ENCODE assay signal across 9 mouse cellular contexts in the genomic region with DNA sequence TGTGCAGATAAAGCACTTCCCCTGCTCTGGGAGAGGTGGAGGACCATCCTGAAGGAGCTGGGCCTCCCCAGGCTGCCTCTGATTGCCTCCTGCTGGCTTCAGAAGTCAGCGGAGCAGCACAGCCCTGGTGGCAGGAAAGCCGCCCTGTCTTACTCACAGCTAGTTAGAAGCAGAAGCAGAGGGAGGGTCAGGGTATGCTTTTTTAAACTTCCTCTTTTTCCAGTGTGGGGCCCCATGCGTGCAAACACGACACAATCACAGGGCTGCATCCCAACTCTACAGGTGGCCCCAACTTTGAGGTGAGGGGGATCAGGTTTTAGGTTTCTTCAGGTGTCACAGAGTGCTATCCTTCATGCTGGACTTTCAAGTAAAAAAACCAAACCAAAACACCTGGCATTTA. TPM values are rescaled to one million over a fixed set of nuclear protein-coding genes. Genes with fewer than 3 reads are reported as not detected.
DNase-seq lines count a peak whose midpoint lies in the region; ATAC-seq lines count a peak whose summit lies in the region.
"Had no signal": no experiment of that assay in that cellular context is flagged by ENCODE, and none has a peak within 500 bp of the region (broad histone marks: within the 10 kb centered on the region; RNA-seq: fewer than 3 reads in every experiment).

No protein-coding gene starts in this region.

- 36% methylated on average over 4 of the region's 4 CpGs for WGBS in heart, embryonic 11.5 days (ENCODE audit: insufficient replicate concordance)
- 21% methylated on average over 4 of the region's 4 CpGs for WGBS in limb, embryonic 13.5 days

- H3K4me3 ChIP-seq in heart, embryonic 11.5 days (ENCODE audit: low read depth, low read length), result no peak overlapping the region
- no peak overlapping the region for H3K4me3 ChIP-seq in limb, embryonic 13.5 days

- H3K27ac ChIP-seq in heart, embryonic 11.5 days (ENCODE audit: low read depth, low read length), result no peak overlapping the region; the same call in 1 of the 2 replicates
- peak overlapping the region; percentile 28; the same call in 1 of the 2 replicates for H3K27ac ChIP-seq in limb, embryonic 13.5 days

- H3K36me3 ChIP-seq in heart, embryonic 11.5 days (ENCODE audit: control insufficient read depth, insufficient read depth, low read length), result no peaks in the 10 kb centered on the region
- H3K36me3 ChIP-seq in limb, embryonic 13.5 days, result no peaks in the 10 kb centered on the region

- H3K9ac ChIP-seq in heart, embryonic 11.5 days (ENCODE audit: low read depth, low read length), result peak overlapping the region; percentile 44; the same call in 1 of the 2 replicates
- no peak overlapping the region for H3K9ac ChIP-seq in limb, embryonic 13.5 days

- intact Hi-C loops in left cerebral cortex, postnatal 36 days (cut with DNase I), result no loop called here

- peak; percentile 57 to 64 for DNase-seq in spleen, adult 18-20 months
- no peak for DNase-seq in spleen, adult 12 weeks (ENCODE audit: low spot score)
- DNase-seq in naive thymus-derived CD4-positive, alpha-beta T cell, adult 2 months (ENCODE audit: low read depth), result peak; percentile 59
- no peak for DNase-seq in layer of hippocampus, adult 18-20 months (ENCODE audit: low spot score in 2 of 2)
- DNase-seq in left cerebral cortex, postnatal 36 days (ENCODE audit: low spot score in 2 of 2), result no peak
- DNase-seq in right cerebral cortex, postnatal 4 days, result no peak

- peaks cover 62% of the 10 kb centered on the region for H3K4me1 ChIP-seq in heart, embryonic 11.5 days (ENCODE audit: control insufficient read depth, insufficient read depth, low read length)
- peaks cover 63% of the 10 kb centered on the region for H3K4me1 ChIP-seq in limb, embryonic 13.5 days

- no peaks in the 10 kb centered on the region for H3K27me3 ChIP-seq in heart, embryonic 11.5 days (ENCODE audit: control insufficient read depth, insufficient read depth, low read length)
- H3K27me3 ChIP-seq in limb, embryonic 13.5 days, result no peaks in the 10 kb centered on the region

- H3K4me2 ChIP-seq in heart, embryonic 11.5 days, result no peak overlapping the region
- no peak overlapping the region for H3K4me2 ChIP-seq in limb, embryonic 13.5 days (replicated peaks)

- H3K9me3 ChIP-seq in heart, embryonic 11.5 days (replicated peaks; ENCODE audit: control insufficient read depth, low read length), result no peaks in the 10 kb centered on the region
- H3K9me3 ChIP-seq in limb, embryonic 13.5 days, result no peaks in the 10 kb centered on the region

- no peak for ATAC-seq in heart, embryonic 11.5 days (replicated peaks; ENCODE audit: insufficient number of reproducible peaks, low FRiP score, low TSS enrichment)
- no peak for ATAC-seq in limb, embryonic 13.5 days (ENCODE audit: low FRiP score, low read depth)

RNA-seq across cellular contexts. Expression of a gene that starts 5.7 kb away (rescaled TPM):
- polyA plus RNA-seq in heart, embryonic 11.5 days (2014; fragmentation: Nextera tagmentation; extraction: Ambion mirVana), result not detected in 2 replicates
- polyA plus RNA-seq in limb, embryonic 13.5 days (2015; fragmentation: Nextera tagmentation; extraction: Ambion mirVana), result 0.14 TPM in 1 of 2 replicates, not detected in the other
- total RNA-seq in layer of hippocampus, adult 18-20 months (2021), result not detected
- total RNA-seq in left cerebral cortex, postnatal 36 days (2021), result not detected
- polyA plus RNA-seq: neural tube, embryonic 11.5 days had no signal

RNA-seq across cellular contexts. Expression of a gene that starts 27.8 kb away (rescaled TPM):
- 16.3 and 18.8 TPM in 2 replicates for polyA plus RNA-seq in heart, embryonic 11.5 days (2014; fragmentation: Nextera tagmentation; extraction: Ambion mirVana)
- 20.1 and 20.9 TPM in 2 replicates for polyA plus RNA-seq in limb, embryonic 13.5 days (2015; fragmentation: Nextera tagmentation; extraction: Ambion mirVana)
- 100 to 1,000 TPM; 202 to 217 TPM for total RNA-seq in layer of hippocampus, adult 18-20 months (2021)
- total RNA-seq in left cerebral cortex, postnatal 36 days (2021), result 100 to 1,000 TPM; 168 to 175 TPM

Comparison
In these comparisons a context has a peak if more than half of its experiments do, and no peak if none do; other contexts are left out.
1. DNase-seq: peak in spleen, adult 18-20 months (2 of 2) and naive thymus-derived CD4-positive, alpha-beta T cell, adult 2 months (single experiment); none in spleen, adult 12 weeks (single experiment), layer of hippocampus, adult 18-20 months (0 of 2), left cerebral cortex, postnatal 36 days (0 of 2) and right cerebral cortex, postnatal 4 days (single experiment).